Mouse (Mus musculus) CH12.LX (cell line): Measurements from ENCODE around the gene Uba52. TPM values are rescaled to one million over a fixed set of nuclear protein-coding genes. Genes with fewer than 3 reads are reported as not detected.

Experiments
- DNase-seq: peaks from one replicate; pipeline ENCODE4 v3.0.0-alpha.2; 2013; ENCODE audit errors: extremely low read depth
- H3K27ac ChIP-seq: 2 replicates; pipeline ENCODE4 v1.5.1; 2012; ENCODE audit warnings: low read depth, mild to moderate bottlenecking, control low read depth, moderate library complexity; ENCODE audit not compliant: insufficient read depth
- H3K27me3 ChIP-seq: replicated peaks from 2 replicates; pipeline ENCODE3; 2012; ENCODE audit warnings: inconsistent platforms
- H3K36me3 ChIP-seq, 2 experiments: replicated peaks in 1 of 2; 2 replicates each; pipeline versions ENCODE3 to v1.6.1; 2012; ENCODE audit warnings: inconsistent platforms in 1 of 2, low read length in 1 of 2, mild to moderate bottlenecking in 1 of 2, mixed read lengths in 1 of 2, moderate library complexity in 1 of 2; ENCODE audit not compliant: control insufficient read depth in 1 of 2, insufficient read depth in 1 of 2
- H3K4me1 ChIP-seq, 2 experiments: 2 replicates each; pipeline ENCODE4 v1.6.1; 2012; ENCODE audit warnings: inconsistent platforms in 1 of 2, moderate library complexity in 1 of 2; ENCODE audit not compliant: insufficient read depth in 2 of 2, control insufficient read depth in 1 of 2
- H3K4me2 ChIP-seq: 2 replicates; pipeline ENCODE4 v1.6.1; 2012; ENCODE audit warnings: low read depth, mild to moderate bottlenecking, control low read depth; ENCODE audit not compliant: poor library complexity, insufficient read depth, severe bottlenecking
- H3K4me3 ChIP-seq, 3 experiments: fragments of 150-350 bp in 1 of 3; sonication (generic) in 1 of 3; replicated peaks in 1 of 3; 2 replicates each; pipeline versions ENCODE3 to v1.5.1; 2011 to 2012; ENCODE audit warnings: low read depth in 2 of 3, low read length in 2 of 3, mild to moderate bottlenecking in 2 of 3, moderate library complexity in 2 of 3, control low read depth in 1 of 3, improper control_type of control experiment in 1 of 3, inconsistent platforms in 1 of 3, mixed read lengths in 1 of 3; ENCODE audit not compliant: poor library complexity in 1 of 3
- H3K79me2 ChIP-seq: replicated peaks from 2 replicates; pipeline ENCODE4 v1.6.1; 2012; ENCODE audit warnings: mild to moderate bottlenecking, moderate library complexity; ENCODE audit not compliant: control insufficient read depth, poor library complexity, insufficient read depth, severe bottlenecking; ENCODE audit errors: extremely low read depth
- H3K9ac ChIP-seq: 2 replicates; pipeline ENCODE4 v1.6.1; 2012; ENCODE audit warnings: low read depth, mild to moderate bottlenecking, control low read depth, moderate library complexity; ENCODE audit not compliant: insufficient read depth
- H3K9me3 ChIP-seq: replicated peaks from 2 replicates; pipeline ENCODE3; 2012; ENCODE audit warnings: low read length, inconsistent platforms, mixed read lengths
- CHD1 ChIP-seq: IDR thresholded peaks from 2 replicates; pipeline ENCODE4 v1.6.1; 2012; ENCODE audit warnings: low read depth, low read length, improper control_type of control experiment, inconsistent platforms
- CHD2 ChIP-seq: IDR thresholded peaks from 2 replicates; pipeline ENCODE4 v1.6.1; 2011; ENCODE audit warnings: low read length, improper control_type of control experiment
- CTCF ChIP-seq, 2 experiments: IDR thresholded peaks in 1 of 2; conservative IDR thresholded peaks in 1 of 2; 2 replicates each; pipeline ENCODE4 v1.5.1; 2011 to 2012; ENCODE audit warnings: low read depth in 2 of 2, low read length in 2 of 2, improper control_type of control experiment in 1 of 2, inconsistent platforms in 1 of 2, mild to moderate bottlenecking in 1 of 2, moderate library complexity in 1 of 2
- E2F4 ChIP-seq: IDR thresholded peaks from 2 replicates; pipeline ENCODE4 v1.6.1; 2011; ENCODE audit warnings: low read depth, low read length, improper control_type of control experiment; ENCODE audit not compliant: insufficient replicate concordance
- EP300 ChIP-seq: IDR thresholded peaks from 2 replicates; pipeline ENCODE4 v1.6.1; 2011; ENCODE audit warnings: low read length, improper control_type of control experiment
- ETS1 ChIP-seq: conservative IDR thresholded peaks from 2 replicates; pipeline ENCODE4 v1.6.1; 2012; ENCODE audit warnings: low read depth, mild to moderate bottlenecking, inconsistent platforms, low read length, improper control_type of control experiment, moderate library complexity
- IRF4 ChIP-seq: IDR thresholded peaks from 2 replicates; pipeline ENCODE4 v1.6.1; 2014; ENCODE audit warnings: low read depth, mild to moderate bottlenecking, inconsistent platforms, low read length, improper control_type of control experiment
- JUN ChIP-seq: IDR thresholded peaks from 2 replicates; pipeline ENCODE4 v1.6.1; 2011; ENCODE audit warnings: low read depth, mild to moderate bottlenecking, low read length, improper control_type of control experiment, moderate library complexity; ENCODE audit not compliant: insufficient read depth
- KAT2A ChIP-seq: IDR thresholded peaks from 2 replicates; pipeline ENCODE4 v1.6.1; 2012; ENCODE audit warnings: low read length, improper control_type of control experiment, inconsistent platforms; ENCODE audit not compliant: insufficient replicate concordance
- MAX ChIP-seq: IDR thresholded peaks from 2 replicates; pipeline ENCODE4 v1.6.1; 2011; ENCODE audit warnings: low read length, improper control_type of control experiment
- MAZ ChIP-seq: IDR thresholded peaks from 2 replicates; pipeline ENCODE4 v1.6.1; 2012; ENCODE audit warnings: low read depth, mild to moderate bottlenecking, inconsistent platforms, low read length, improper control_type of control experiment, moderate library complexity
- MXI1 ChIP-seq: IDR thresholded peaks from 2 replicates; pipeline ENCODE4 v1.6.1; 2011; ENCODE audit warnings: mild to moderate bottlenecking, low read depth, low read length, improper control_type of control experiment
- MYC ChIP-seq: IDR thresholded peaks from 2 replicates; pipeline ENCODE4 v1.6.1; 2011; ENCODE audit warnings: low read depth, mild to moderate bottlenecking, improper control_type of control experiment, low read length
- NRF1 ChIP-seq: IDR thresholded peaks from 2 replicates; pipeline ENCODE4 v1.6.1; 2014; ENCODE audit warnings: low read depth, mild to moderate bottlenecking, inconsistent platforms, low read length, improper control_type of control experiment, moderate library complexity
- PAX5 ChIP-seq: IDR thresholded peaks from 2 replicates; pipeline ENCODE4 v1.6.1; 2012; ENCODE audit warnings: low read length, inconsistent platforms, mixed read lengths
- POLR2A ChIP-seq: IDR thresholded peaks from 2 replicates; pipeline ENCODE4 v1.6.1; 2011; ENCODE audit warnings: low read depth, mild to moderate bottlenecking, improper control_type of control experiment, low read length
- POLR2AphosphoS2 ChIP-seq: IDR thresholded peaks from 2 replicates; pipeline ENCODE4 v1.6.1; 2011; ENCODE audit warnings: low read depth, low read length, improper control_type of control experiment
- SIN3A ChIP-seq: IDR thresholded peaks from 2 replicates; pipeline ENCODE4 v1.6.1; 2012; ENCODE audit warnings: low read length, improper control_type of control experiment, inconsistent platforms
- TBP ChIP-seq: conservative IDR thresholded peaks from 2 replicates; pipeline ENCODE4 v1.6.1; 2011; ENCODE audit warnings: low read depth, low read length, improper control_type of control experiment
- TCF12 ChIP-seq: IDR thresholded peaks from 2 replicates; pipeline ENCODE4 v1.6.1; 2014; ENCODE audit warnings: low read depth, mild to moderate bottlenecking, inconsistent platforms, low read length, improper control_type of control experiment
- UBTF ChIP-seq: IDR thresholded peaks from 2 replicates; pipeline ENCODE4 v1.6.1; 2012; ENCODE audit warnings: low read depth, mild to moderate bottlenecking, inconsistent platforms, low read length, improper control_type of control experiment, moderate library complexity
- USF2 ChIP-seq: conservative IDR thresholded peaks from 2 replicates; pipeline ENCODE4 v1.6.1; 2011; ENCODE audit warnings: low read depth, low read length, improper control_type of control experiment
- ZC3H11A ChIP-seq: IDR thresholded peaks from 2 replicates; pipeline ENCODE4 v1.6.1; 2012; ENCODE audit warnings: low read depth, mild to moderate bottlenecking, inconsistent platforms, low read length, improper control_type of control experiment
- ZKSCAN1 ChIP-seq: IDR thresholded peaks from 2 replicates; pipeline ENCODE4 v1.6.1; 2012; ENCODE audit warnings: low read depth, inconsistent platforms, low read length, improper control_type of control experiment, borderline replicate concordance
- ZMIZ1 ChIP-seq: IDR thresholded peaks from 2 replicates; pipeline ENCODE4 v1.6.1; 2012; ENCODE audit warnings: low read depth, mild to moderate bottlenecking, inconsistent platforms, low read length, improper control_type of control experiment
- ZNF384 ChIP-seq: IDR thresholded peaks from 2 replicates; pipeline ENCODE4 v1.6.1; 2012; ENCODE audit warnings: low read depth, low read length, improper control_type of control experiment, inconsistent platforms
- dilution Hi-C: fragments of 300-500 bp; cut with MboI; formaldehyde crosslinking; loops from 2 replicates; pipeline ENCODE4 v1.14.3; 2020; ENCODE audit warnings: low sequenced_read_pairs; ENCODE audit not compliant: extremely low pct_unique_long_range_greater_than_20kb, extremely low pct_ligation_motif_present
- in situ Hi-C: fragments of 300-500 bp; cut with MboI; formaldehyde crosslinking; loops from 3 replicates; pipeline ENCODE4 v1.14.3; 2019; ENCODE audit warnings: low sequenced_read_pairs, low pct_ligation_motif_present, low pct_unique_long_range_greater_than_20kb, mixed read lengths
- polyA plus RNA-seq: library from polyadenylated mRNA; unstranded; fragments of >175 nt; gene quantifications from 2 replicates; pipeline ENCODE4 v1.2.1, GENCODE M21; 2012; ENCODE audit warnings: low read depth; ENCODE audit not compliant: insufficient read length
- total RNA-seq, 2 experiments: library from RNA; depleted of rRNA; stranded (reverse); fragments of 300-350 nt in 1 of 2; fragments of >200 nt in 1 of 2; gene quantifications; 2 replicates each; pipeline ENCODE4 v1.2.3; 2012 to 2014

Gene Uba52
- total and polyA plus RNA-seq, 3 experiments: 1,181 to 3,341 (median 1,372) TPM

DNA sequence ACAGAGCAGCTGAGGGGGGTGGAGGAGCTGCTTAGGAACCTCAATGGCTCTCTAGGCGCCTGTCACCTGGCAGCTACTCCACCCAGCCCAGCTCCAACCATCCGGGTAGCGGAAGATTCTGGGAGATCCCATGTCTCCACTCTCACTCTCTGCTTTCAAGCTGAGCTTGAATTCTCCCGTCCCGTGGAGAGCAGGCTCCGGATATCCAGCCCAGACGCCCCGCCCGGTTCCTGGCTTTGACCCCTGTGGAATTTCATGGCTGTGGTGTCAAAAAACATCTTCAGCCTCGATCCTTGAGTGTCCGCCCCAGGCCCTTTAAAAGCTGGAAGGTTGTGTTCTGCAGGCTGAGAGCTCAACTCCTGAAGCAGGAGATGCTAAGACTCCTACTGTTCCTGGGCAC lies 43.8 kb downstream of the Uba52 start:
- no peaks in the 10 kb centered on the region for H3K79me2 ChIP-seq
- DNase-seq: no peak
- H3K4me1 ChIP-seq: no peaks in the 10 kb centered on the region
- H3K9me3 ChIP-seq: no peaks in the 10 kb centered on the region
- TF ChIP-seq ETS1 (no peak), MAX (no peak), CTCF (conservative IDR thresholded peaks at IDR 0.05 in 1 of 2, IDR thresholded peaks at IDR 0.05 in 1 of 2; ENCODE audit: low read depth in 2 of 2, low read length in 2 of 2) (no peak), POLR2AphosphoS2 (no peak), ZNF384 (no peak), TCF12 (no peak), SIN3A (no peak), UBTF (no peak), POLR2A (no peak), MYC (no peak), ZC3H11A (no peak)
- in situ Hi-C loops (no loop called here), dilution Hi-C loops (no loop called here)
- H3K4me2 ChIP-seq: no peak overlapping the region
- H3K4me3 ChIP-seq: no peak overlapping the region
- no peaks in the 10 kb centered on the region for H3K27me3 ChIP-seq
- no peak overlapping the region for H3K27ac ChIP-seq
- H3K9ac ChIP-seq: no peak overlapping the region
- peaks cover 9 to 91% of the 10 kb centered on the region in 2 experiments for H3K36me3 ChIP-seq

DNA sequence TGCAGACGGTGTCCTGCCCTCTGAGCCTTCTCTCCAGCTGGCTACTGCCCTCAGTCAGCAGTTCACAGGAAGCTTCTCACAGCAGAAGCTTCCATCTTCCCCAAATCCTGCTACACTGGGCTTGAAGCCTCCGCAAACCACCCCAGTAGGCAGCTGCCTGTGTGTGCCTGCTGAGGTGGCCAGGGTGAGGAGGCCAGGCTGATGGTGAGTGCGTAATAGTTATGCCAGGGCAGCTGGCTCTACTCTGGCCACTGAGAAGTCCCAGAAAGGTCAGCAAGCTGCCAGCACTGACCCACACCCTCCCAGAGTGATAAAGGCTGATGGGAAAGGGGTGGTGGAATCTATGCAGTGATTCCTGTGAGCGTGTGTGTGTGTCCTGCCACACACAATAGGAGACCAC lies 44.3 kb downstream of the Uba52 start:
- H3K9me3 ChIP-seq: no peaks in the 10 kb centered on the region
- H3K4me2 ChIP-seq: no peak overlapping the region
- H3K27me3 ChIP-seq: no peaks in the 10 kb centered on the region
- H3K79me2 ChIP-seq: no peaks in the 10 kb centered on the region
- no peak for TF ChIP-seq NRF1
- H3K4me1 ChIP-seq: no peaks in the 10 kb centered on the region
- H3K36me3 ChIP-seq: peaks cover 9 to 90% of the 10 kb centered on the region in 2 experiments
- DNase-seq: no peak
- H3K4me3 ChIP-seq: no peak overlapping the region
- H3K9ac ChIP-seq: no peak overlapping the region
- in situ Hi-C loops: no loop called here
- H3K27ac ChIP-seq: no peak overlapping the region
- dilution Hi-C loops: no loop called here

DNA sequence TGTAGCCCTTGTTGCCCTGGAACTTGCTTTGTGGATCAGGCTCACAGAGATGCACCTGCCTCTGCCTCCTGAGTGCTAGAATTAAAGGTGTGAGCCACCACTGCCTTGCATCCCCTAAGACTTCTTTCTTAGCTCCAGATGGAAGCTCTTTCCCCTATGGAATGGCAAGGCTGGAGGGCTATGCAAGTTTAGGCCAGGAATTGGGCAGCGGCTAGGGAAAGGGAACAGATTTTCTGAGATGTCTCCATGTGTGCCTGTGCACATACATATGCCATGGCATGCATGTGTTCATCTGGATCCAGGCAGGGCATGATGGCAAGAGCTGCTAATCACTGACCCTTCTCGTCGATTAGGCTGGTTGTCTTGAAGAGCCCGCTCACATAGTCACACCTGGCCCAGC lies 44.9 kb downstream of the Uba52 start:
- H3K9ac ChIP-seq: no peak overlapping the region

More for the DNA sequence above, 44.9 kb downstream of the Uba52 start:
- Histone ChIP-seq H3K9me3 (no peaks in the 10 kb centered on the region), H3K4me3 (no peak overlapping the region)
- in situ Hi-C loops: no loop called here
- TF ChIP-seq MAZ (no peak), UBTF (no peak), EP300 (no peak), POLR2AphosphoS2 (no peak), KAT2A (no peak), TBP (no peak), ZKSCAN1 (no peak), CHD1 (no peak), POLR2A (no peak), USF2 (no peak), ETS1 (no peak), PAX5 (no peak), MYC (no peak), NRF1 (no peak), JUN (no peak), E2F4 (no peak), MXI1 (no peak), ZMIZ1 (no peak), CHD2 (no peak), IRF4 (no peak)
- TF ChIP-seq, all 38 proteins: peak for 0
- Histone ChIP-seq H3K27ac (no peak overlapping the region), H3K27me3 (no peaks in the 10 kb centered on the region), H3K4me1 (no peaks in the 10 kb centered on the region), H3K79me2 (no peaks in the 10 kb centered on the region), H3K36me3 (peaks cover 8 to 91% of the 10 kb centered on the region in 2 experiments), H3K4me2 (no peak overlapping the region)
- dilution Hi-C loops: no loop called here
- DNase-seq: no peak
